Mouse (Mus musculus) kidney, postnatal 36 days (tissue): ENCODE data around the gene Hmgn2.
"Not testable (repeated sequence)": the region's sequence is repeated elsewhere in the genome, so short reads cannot be mapped to it uniquely, and the experiment has no call there.

Experiments
- DNase-seq, 2 experiments: peaks; one replicate each; pipeline ENCODE4 v3.0.0; 2021 to 2022; ENCODE audit warnings: mixed read lengths in 2 of 2

Hmgn2 gene

DNA sequence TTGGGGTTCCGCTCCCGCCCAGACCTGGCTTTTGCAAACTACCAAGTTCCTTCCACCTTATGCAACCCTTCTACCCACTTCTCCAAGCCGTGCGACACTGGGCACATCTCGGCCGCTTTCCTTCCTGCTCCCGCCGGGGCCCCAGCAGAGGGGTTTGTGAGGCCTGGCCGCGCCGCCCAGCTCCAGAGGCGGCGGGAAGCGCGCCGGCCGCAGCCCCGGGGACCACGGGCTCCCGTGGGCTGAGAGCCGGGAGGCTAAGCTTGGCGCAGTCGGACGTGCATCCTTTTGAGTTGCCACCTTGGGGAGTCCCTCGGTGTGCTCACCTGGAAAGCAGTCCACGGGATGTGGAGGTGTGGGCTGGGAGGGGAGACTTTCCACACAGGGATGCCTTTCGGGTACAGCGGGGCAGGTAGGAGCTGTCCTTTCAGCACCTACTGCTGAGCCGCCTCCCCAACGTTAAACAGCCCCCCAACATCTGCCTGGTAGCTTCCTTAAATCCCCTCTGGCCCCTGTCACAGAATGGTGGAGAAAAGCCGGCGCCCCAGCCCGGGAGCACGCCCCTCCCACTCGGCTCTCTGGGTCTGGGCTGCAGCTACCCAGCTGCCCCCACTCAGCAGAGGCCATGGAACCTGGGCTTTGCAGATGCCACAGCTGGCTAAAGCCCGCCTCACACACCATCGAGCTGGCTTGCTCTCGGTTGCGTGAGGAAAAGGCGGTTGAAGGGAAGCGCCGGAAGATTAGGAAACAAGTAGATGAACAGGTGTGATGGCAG lies at the start of gene Hmgn2:
Gene Hmgn2, minus strand, starts transcription at position 501 of the 772 bp plus-strand sequence.
- DNase-seq = peak; percentile 29 to 65

DNA sequence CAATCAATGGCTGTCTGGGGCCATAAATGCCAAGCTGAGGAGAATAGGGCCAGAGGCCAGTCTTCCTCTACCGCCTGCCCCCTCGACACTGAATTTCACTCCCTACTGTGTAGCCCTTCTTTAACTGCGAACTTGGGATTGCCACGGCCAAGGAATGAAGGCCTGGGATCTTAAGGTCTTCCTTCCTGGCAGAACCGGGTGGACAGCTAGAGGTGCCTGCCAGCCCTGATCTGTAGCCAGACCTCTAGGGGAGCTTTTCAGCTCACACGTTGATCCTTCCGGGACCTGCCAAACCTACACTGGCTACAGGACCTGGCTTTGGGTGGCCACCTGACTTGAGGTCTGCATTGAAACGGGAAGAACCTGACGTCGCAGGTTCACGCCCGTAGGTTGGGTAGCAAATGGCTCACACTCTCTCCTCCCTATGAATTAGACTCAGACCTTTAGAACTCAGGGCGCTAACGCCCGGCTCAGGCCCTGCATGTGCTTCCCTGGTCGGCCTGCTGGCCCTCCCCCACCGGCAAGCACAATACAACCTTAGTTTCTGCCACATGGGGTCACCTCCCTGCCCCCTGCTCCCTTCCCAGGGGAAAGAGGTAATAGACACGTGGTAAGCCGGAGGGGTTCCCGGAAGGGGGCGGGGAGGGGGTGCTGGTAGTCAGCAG lies 48.9 kb upstream of the Hmgn2 start:
- no peak for DNase-seq

DNA sequence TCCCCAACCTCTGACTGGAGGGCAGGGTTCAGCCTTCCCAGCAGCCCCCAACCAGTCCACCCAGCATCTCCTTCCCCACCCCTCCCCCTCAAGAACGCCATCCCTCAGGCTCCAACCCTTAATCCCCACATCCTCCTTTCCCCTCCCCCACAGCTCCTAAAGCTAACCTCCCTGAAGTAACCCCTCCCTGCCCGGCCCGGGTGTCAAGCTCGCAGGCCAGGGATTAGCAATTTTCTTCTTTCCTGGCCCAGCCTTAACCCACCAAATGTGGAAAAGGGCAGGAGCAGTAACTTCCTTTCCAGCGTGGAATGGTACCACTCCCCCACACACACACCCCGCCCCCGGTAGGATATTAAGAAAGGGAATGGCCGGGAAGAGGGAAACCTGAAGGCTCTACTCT lies 48.3 kb upstream of the Hmgn2 start:
- no peak for DNase-seq

DNA sequence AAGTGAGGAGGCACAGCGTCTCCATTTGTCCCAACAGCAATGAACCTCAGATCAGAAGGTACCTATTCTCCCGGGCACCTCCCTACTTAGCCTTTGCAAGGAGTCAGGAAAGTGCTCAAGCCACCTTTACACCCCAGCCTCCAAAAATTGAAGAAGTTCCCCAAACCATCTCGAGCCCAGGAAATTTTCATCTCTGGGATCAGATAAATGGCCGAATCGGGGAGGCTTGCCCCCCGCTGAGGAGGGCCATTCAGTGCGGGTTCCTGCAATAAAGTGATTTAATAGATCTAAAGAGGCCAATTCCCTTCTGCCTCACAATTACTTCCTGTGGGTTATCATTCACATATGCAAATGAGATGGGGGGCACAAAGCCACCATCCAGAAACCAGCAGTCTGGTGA lies 47.8 kb upstream of the Hmgn2 start:
- no peak for DNase-seq

DNA sequence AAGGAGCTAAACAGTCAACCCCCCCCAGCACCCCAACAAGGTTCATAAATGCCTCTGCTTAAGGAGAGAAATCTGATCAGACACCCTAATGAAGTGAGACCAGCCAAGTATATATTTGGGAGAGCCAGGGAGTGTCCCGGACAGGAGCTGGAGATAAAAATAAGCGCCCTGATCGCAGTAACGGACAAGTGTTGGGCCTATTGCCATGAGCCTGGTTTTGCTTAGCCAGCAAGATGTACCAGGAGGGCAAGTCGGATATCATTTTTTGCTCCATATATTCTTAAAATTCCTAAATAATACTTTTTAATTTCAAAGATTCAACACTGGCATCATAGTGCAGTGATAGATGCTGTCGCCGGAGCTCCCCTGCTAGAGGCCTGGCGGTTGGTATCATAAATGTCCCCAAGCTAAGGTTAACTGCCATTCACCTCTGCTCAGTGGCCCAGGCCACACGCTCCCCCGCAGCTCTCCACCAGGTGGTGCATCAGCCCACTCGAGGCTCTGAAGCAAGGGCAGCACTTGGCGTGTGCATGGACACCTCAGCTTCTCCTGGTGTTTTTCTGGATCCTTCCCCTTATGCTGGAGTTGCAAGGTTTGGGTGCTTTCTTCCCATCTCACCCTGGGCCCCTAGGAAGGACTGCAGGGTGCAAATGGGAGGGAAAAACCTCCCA lies 44.5 kb upstream of the Hmgn2 start:
- peak in 1 of 2 experiments; percentile 24 for DNase-seq

DNA sequence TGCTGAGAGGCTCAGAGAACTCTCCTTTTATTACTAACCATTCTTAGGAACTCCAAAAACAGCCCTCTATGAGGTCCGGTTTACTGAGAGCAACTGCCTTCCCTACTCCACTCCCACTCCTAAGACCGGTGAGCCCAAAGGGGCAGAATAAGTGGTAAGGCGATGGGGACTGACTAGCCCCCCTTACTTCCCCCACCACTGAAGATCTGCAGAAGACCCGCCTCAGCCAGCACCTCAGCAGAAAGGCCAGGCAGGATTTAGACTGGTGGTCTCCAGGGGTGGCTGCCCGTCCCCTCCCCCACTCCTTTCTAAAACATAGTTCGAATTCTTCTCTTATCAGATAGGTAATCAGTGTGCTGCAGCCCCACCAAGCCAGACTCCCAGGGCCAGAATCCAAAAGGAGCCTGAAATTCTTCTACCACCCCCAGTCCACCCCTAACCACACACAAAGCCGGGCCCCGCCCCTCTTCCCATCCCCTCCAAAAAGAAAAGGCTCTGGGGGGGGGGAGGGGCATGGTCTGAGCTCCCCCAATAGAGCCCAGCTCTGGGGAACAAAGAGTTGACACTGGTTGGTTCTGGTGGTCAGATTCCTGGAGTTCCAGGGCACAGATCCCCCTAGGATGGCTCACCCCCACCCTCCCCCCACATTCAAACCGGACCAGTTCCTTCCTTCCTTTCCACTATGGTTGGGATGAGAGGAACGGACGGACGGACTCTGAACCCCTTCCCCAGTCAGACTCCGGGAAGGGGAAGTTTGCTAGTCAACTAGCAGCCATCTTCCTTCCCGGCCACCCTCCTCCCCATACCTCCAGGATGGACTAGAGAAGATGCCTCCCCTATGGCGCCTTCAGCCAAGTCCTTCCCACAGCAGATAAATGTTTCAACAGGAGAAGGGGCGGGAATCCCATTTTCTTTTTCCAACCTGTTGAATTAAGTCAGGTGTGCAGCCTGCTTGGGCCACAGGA lies 43.3 kb upstream of the Hmgn2 start:
- no peak for DNase-seq

DNA sequence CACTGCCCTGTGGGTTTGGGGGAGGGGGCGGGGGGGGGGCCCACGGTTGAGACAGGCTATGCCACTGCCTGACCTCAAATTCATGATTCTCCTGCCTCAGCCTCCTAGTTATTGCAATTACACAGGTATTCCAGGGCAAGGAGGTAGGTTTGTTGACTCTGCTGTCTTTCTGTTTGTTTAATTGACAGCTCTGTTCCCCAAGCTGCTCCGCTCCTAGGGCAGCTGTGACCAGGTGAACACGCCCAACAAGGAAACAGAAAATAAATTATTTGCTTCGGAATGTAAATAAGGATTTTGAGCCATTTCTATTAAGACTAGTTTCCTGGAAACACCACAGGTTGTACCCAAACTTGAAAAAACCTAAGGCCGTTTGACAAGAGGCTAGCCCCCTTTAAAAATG lies 41.3 kb upstream of the Hmgn2 start:
- DNase-seq = no peak

DNA sequence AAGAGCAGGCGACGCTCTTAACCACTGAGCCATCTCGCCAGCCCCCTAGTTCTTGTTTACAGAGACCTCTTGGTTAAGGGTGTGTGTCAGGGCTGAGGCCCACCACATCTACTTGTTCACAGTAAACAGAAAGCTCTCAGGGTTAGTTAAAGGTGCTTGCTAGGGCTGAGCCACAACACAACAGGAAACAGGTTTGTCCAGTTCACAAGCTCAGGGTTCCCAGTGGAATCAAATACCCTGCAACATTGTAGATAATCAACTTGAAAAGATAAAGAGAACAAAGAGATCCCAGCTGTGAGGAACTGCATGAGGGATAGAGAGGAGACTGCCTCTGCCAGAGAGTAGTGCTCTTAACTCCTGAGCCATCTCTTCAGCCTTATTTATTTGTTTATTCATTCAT lies 38.4 kb upstream of the Hmgn2 start:
- no peak for DNase-seq

DNA sequence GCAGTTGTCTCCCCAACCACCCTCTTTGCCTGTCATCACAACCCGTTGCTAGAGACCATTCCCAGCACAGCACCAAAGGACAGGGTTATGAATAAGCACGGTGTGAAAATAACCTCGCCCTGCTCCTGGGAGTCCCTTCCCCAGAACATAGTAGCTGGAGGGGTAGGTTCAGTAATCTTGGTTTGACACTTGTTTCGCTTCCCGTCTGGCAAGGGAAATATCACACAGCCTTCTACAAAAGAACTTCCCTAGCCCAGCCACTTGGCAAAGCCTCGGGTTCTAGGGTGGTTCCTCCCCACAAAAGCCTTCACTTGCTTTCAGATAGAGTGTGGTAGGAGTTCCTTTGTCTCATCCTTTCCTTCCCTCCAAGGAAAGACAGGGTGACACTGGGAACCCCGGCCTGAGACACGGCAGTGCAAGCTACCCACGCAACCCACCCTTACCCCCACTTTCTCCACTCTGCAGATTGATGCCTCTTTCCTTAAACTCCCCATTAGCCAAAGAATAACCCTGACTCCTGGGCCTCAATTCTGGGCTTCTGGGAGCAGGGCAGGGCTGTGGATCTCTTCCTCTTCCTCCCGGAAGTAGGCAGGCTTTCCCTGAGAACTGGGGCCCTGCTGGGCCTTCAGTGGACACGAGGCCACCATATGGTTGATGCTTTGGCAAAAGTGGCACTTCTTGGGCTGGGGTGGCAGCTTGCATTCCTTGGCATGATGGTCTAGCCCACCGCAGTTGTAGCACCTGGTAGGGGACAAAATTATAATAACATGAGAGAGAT lies 37.3 kb upstream of the Hmgn2 start:
- no peak for DNase-seq

DNA sequence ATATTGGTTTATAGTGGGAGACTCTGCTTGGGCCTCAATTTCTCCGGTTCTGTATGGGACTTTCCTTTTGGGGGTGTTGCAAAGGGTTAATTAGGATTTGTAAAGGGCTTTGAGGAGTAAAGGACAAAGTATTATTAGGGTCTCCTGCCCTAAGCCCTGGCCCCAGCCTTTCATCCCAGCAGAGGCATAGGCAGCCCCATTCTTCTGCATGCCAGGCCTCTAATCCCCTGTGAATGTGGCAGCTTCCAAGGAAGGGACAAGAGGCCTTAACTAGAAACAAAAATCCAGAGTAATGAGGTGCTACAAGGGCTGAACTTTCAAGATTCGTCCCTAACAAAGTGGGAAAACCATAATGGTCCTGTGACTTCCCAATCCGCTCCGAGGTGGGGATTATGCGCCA lies 34.5 kb upstream of the Hmgn2 start:
- no peak for DNase-seq

DNA sequence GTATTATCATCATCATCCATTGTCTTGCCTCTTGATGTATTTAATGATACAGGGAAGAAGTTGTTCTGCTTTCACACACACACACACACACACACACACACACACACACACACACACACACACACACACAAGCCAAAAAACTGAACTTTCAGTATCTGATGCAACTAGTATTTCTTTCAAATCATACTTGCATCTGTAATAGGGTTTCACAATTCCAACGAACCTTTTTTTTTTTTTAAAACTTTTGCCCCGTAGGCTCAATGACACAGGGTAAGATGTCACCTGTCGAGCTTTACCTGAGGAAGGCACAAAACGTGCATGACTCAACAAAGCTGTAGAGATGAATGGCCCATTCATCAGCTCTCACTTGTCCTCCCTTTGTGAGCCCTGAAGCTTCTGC lies 33.8 kb upstream of the Hmgn2 start:
- no peak for DNase-seq

DNA sequence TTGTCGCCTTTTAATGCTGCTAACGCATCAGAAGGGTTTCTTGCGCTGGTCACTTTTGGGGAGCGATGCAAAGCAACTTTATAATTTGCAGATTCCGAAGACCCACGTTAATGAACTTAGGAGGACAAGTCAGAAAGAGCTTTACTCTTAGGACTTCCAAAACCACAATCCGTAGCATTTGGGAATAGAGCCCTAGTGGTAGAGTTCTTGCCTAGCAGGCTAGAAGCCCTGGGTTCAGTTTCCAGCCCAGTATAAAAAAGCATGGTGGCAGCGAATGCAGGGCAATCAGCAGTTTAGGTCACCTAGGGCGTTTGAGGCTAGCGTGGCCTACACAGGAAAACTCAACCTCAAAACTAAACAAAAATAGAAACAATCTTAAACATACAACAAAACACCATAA lies 33.3 kb upstream of the Hmgn2 start:
- no peak for DNase-seq

DNA sequence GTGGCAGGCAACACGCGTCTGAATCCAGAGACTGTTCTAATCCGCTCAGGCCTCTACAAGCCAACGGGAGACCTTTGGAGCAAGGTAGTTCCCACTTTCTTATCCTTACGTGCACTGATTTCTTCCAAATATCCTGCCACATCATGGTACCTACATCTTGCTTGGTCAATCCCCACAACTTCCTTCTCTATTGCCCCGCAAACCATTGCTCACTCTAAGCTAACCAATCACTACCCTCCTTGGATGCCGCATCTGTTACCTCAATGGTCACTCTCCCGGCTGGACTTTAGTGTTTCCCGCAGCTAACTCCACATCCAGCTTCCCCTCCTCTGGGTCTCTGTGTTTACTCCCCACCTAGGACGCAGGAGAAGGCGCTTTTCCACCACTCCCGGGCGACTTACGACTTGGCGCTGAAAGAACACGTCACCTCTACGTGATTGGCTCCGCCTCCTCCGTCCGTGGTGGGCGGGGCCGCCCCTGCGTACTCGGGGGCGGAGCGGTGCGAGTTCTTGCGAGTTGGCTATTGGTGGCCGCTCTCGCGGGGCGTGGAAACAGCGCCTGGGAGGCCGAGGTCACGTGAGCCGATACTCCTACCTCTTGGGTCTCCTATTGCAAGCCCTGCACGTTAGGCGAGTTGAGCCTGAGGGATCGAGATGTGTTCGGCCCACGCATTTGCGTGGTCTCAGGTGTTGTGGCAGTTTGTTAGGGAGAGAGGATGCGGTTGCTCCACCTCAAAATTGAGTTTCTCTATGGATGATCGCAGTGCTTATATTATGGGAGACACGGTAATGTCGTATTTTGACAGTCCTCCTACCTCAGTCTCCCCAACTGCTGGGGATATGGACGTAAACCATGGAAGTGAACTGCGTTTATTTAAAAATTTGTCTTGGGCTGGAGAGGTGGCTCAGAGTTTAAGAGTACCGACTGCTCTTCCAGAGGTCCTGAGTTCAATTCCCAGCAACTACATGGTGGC lies 32.3 kb upstream of the Hmgn2 start, which contains the start of gene Dhdds:
Gene Dhdds, minus strand, starts transcription at position 453 of the 973 bp plus-strand sequence.
- peak; percentile 97 to 98 for DNase-seq

DNA sequence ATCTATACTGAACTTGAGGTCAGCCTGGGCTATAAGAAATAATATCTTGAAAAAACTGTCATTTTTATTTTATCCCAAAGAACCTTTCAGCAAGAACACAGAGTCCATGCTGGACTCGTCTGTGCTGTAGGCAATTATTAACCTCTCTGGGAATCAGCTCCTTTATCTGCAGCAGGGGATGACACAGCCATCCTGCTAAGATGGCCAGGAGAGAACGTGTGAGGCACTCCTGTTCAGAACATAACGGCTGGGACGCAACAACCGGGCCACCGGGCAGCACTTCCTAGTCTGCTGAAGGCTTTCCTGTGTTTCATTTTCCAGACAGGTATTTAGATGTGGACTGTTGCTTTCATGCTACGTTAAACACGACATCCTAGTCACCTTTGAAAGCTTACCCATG lies 26.2 kb upstream of the Hmgn2 start:
- peak; percentile 37 to 38 for DNase-seq

DNA sequence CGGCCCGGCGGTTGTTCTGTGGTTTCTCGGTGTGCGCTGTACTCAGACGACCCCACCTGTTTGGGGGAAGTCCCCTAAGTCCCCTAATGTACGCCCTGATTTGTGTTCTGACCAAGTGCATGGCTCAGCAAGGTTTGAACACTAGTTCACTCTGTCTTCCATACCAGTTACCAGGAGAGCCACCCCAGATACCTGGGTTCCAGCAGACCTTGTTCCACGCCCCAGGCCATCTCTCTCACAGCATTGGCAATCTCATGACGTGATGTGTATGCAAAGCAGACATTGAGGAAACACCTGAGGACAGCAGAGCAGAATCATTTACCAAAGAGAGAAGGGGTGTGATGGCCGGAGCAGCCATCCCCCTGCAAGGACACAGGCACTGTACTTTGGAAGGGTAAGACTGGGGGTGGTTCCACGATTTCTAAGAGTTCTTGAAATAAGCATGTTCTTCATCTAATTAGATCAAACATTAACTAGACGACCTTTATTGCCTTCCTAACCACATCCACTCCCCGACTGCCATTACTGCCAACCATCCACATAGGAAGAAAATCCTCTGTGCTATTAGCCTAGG lies 22.7 kb upstream of the Hmgn2 start:
- DNase-seq = peak; percentile 46 to 73

DNA sequence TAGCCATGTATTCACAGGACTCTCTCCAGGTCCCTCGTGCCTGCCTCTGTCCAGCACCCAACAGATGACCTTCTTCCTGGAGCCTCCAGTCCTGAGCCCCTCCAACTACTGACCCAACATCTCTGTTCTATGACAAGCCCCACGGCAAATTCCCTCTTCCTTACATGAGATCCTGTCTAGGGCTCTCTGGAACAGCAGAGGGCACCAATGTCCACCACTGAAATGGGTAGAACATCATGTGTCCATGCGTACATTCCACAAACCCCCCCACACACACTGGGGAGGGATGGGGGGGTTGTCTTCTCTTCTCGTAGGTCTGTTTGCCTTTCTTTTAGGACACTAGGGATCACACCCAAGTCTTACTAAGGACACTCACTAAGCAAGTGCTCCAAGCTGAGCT lies 21.6 kb upstream of the Hmgn2 start:
- peak; percentile 26 to 36 for DNase-seq

DNA sequence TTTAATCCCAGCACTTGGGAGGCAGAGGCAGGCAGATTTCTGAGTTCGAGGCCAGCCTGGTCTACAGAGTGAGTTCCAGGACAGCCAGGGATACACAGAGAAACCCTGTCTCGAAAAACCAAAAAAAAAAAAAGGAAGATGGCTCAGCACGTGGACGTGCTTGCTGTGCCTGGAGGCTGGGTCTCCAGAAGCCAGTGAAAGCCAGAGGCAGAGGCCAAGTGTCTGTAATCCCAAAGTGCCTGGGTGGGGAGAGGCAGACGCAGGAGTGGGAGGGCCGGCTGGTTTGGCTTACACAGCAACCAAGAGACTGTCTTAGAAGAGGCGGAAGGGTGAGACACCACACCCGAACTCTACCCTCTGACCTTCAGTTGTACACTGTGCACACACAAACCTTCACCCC lies 19.8 kb upstream of the Hmgn2 start:
- not testable (repeated sequence) for DNase-seq

DNA sequence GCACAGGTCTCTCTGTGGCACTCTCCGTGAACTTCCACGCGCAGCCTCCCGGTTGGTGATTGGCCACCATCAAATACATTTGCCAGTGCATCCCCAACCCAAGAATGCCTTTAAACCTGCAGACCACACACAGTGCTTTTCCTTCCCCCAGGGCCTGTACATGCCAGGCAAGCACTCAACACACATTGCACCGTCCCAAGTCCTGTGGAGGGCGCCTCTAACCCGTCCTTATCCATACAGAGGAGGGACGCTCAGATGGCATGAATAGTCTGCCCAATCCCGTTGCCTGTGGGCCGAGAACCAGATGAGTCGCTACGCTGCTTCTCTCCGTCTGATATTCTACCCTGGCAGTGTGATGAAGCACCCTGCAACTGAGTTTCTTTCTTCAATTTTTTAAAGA lies 14.5 kb upstream of the Hmgn2 start:
- DNase-seq = no peak

DNA sequence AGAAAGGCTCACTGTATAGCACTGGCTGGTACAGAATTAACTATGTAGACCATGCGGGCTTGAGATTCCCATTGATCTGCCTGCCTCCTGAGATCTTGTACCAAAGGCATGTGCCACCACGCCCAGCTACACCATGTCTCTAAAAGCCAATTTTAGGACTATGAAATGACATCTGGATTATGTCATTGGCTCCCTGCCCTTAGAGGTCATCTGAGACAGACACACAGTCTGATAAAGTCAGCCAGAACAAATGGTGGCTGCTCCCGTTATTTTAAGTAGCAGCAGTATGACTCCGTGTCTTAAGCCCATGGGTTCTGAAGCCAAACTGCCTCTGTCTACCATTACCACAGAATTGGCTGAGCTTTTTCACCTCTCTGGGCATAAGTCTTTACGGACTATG lies 12.0 kb upstream of the Hmgn2 start:
- DNase-seq = no peak

DNA sequence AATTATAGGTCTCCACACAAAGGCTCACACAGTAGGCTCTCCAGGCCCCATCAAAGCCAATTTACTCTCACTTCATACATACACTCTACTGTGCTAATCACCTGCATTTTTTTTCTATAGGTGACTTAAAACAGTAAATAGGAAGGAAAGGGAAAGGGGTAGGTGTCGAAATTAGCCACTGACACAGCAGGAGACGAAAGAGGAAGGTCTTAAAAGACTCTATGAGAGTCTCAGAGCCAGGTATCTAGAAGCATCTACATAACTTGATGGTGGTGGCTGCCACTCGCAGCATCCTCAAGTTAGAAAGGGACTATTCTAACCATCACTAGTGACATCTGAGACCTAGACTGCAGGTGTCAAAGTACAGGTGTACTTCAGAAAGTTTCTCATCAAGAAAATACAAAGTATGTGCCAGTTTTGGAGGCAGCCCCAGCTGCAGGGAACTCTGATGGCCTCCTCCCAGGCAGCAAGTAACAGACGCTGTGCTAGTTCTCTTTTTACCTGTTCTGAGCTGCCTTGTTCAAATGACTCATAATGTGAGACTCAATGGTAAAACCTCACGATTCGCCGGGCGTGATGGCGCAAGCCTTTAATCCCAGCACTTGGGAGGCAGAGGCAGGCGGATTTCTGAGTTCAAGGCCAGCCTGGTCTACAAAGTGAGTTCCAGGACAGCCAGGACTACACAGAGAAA lies 9.7 kb upstream of the Hmgn2 start:
- no peak for DNase-seq
